Mouse (Mus musculus) CH12.LX (cell line): ENCODE results near the gene Minar1. TPM values are rescaled to one million over a fixed set of nuclear protein-coding genes. Genes with fewer than 3 reads are reported as not detected.
A peak's percentile ranks its signal among the peaks of the same experiment; 100 is the strongest.

Experiments
- DNase-seq: peaks from one replicate; pipeline ENCODE4 v3.0.0-alpha.2; 2013; ENCODE audit errors: extremely low read depth
- H3K27ac ChIP-seq: 2 replicates; pipeline ENCODE4 v1.5.1; 2012; ENCODE audit warnings: low read depth, mild to moderate bottlenecking, control low read depth, moderate library complexity; ENCODE audit not compliant: insufficient read depth
- H3K27me3 ChIP-seq: replicated peaks from 2 replicates; pipeline ENCODE3; 2012; ENCODE audit warnings: inconsistent platforms
- H3K36me3 ChIP-seq, 2 experiments: replicated peaks in 1 of 2; 2 replicates each; pipeline versions ENCODE3 to v1.6.1; 2012; ENCODE audit warnings: inconsistent platforms in 1 of 2, low read length in 1 of 2, mild to moderate bottlenecking in 1 of 2, mixed read lengths in 1 of 2, moderate library complexity in 1 of 2; ENCODE audit not compliant: control insufficient read depth in 1 of 2, insufficient read depth in 1 of 2
- H3K4me1 ChIP-seq, 2 experiments: 2 replicates each; pipeline ENCODE4 v1.6.1; 2012; ENCODE audit warnings: inconsistent platforms in 1 of 2, moderate library complexity in 1 of 2; ENCODE audit not compliant: insufficient read depth in 2 of 2, control insufficient read depth in 1 of 2
- H3K4me2 ChIP-seq: 2 replicates; pipeline ENCODE4 v1.6.1; 2012; ENCODE audit warnings: low read depth, mild to moderate bottlenecking, control low read depth; ENCODE audit not compliant: poor library complexity, insufficient read depth, severe bottlenecking
- H3K4me3 ChIP-seq, 3 experiments: fragments of 150-350 bp in 1 of 3; sonication (generic) in 1 of 3; replicated peaks in 1 of 3; 2 replicates each; pipeline versions ENCODE3 to v1.5.1; 2011 to 2012; ENCODE audit warnings: low read depth in 2 of 3, low read length in 2 of 3, mild to moderate bottlenecking in 2 of 3, moderate library complexity in 2 of 3, control low read depth in 1 of 3, improper control_type of control experiment in 1 of 3, inconsistent platforms in 1 of 3, mixed read lengths in 1 of 3; ENCODE audit not compliant: poor library complexity in 1 of 3
- H3K79me2 ChIP-seq: replicated peaks from 2 replicates; pipeline ENCODE4 v1.6.1; 2012; ENCODE audit warnings: mild to moderate bottlenecking, moderate library complexity; ENCODE audit not compliant: control insufficient read depth, poor library complexity, insufficient read depth, severe bottlenecking; ENCODE audit errors: extremely low read depth
- H3K9ac ChIP-seq: 2 replicates; pipeline ENCODE4 v1.6.1; 2012; ENCODE audit warnings: low read depth, mild to moderate bottlenecking, control low read depth, moderate library complexity; ENCODE audit not compliant: insufficient read depth
- H3K9me3 ChIP-seq: replicated peaks from 2 replicates; pipeline ENCODE3; 2012; ENCODE audit warnings: low read length, inconsistent platforms, mixed read lengths
- E2F4 ChIP-seq: IDR thresholded peaks from 2 replicates; pipeline ENCODE4 v1.6.1; 2011; ENCODE audit warnings: low read depth, low read length, improper control_type of control experiment; ENCODE audit not compliant: insufficient replicate concordance
- ELF1 ChIP-seq: IDR thresholded peaks from 2 replicates; pipeline ENCODE4 v1.6.1; 2014; ENCODE audit warnings: low read depth, mild to moderate bottlenecking, inconsistent platforms, low read length, improper control_type of control experiment
- EP300 ChIP-seq: IDR thresholded peaks from 2 replicates; pipeline ENCODE4 v1.6.1; 2011; ENCODE audit warnings: low read length, improper control_type of control experiment
- ETS1 ChIP-seq: conservative IDR thresholded peaks from 2 replicates; pipeline ENCODE4 v1.6.1; 2012; ENCODE audit warnings: low read depth, mild to moderate bottlenecking, inconsistent platforms, low read length, improper control_type of control experiment, moderate library complexity
- HCFC1 ChIP-seq: IDR thresholded peaks from 2 replicates; pipeline ENCODE4 v1.6.1; 2012; ENCODE audit warnings: low read depth, mild to moderate bottlenecking, inconsistent platforms, low read length, improper control_type of control experiment
- IRF4 ChIP-seq: IDR thresholded peaks from 2 replicates; pipeline ENCODE4 v1.6.1; 2014; ENCODE audit warnings: low read depth, mild to moderate bottlenecking, inconsistent platforms, low read length, improper control_type of control experiment
- JUND ChIP-seq: conservative IDR thresholded peaks from 2 replicates; pipeline ENCODE4 v1.6.1; 2011; ENCODE audit warnings: low read depth, low read length, improper control_type of control experiment
- KAT2A ChIP-seq: IDR thresholded peaks from 2 replicates; pipeline ENCODE4 v1.6.1; 2012; ENCODE audit warnings: low read length, improper control_type of control experiment, inconsistent platforms; ENCODE audit not compliant: insufficient replicate concordance
- MAX ChIP-seq: IDR thresholded peaks from 2 replicates; pipeline ENCODE4 v1.6.1; 2011; ENCODE audit warnings: low read length, improper control_type of control experiment
- MEF2A ChIP-seq: IDR thresholded peaks from 2 replicates; pipeline ENCODE4 v1.6.1; 2014; ENCODE audit warnings: low read depth, mild to moderate bottlenecking, inconsistent platforms, low read length, improper control_type of control experiment, borderline replicate concordance
- PAX5 ChIP-seq: IDR thresholded peaks from 2 replicates; pipeline ENCODE4 v1.6.1; 2012; ENCODE audit warnings: low read length, inconsistent platforms, mixed read lengths
- POLR2A ChIP-seq: IDR thresholded peaks from 2 replicates; pipeline ENCODE4 v1.6.1; 2011; ENCODE audit warnings: low read depth, mild to moderate bottlenecking, improper control_type of control experiment, low read length
- TBP ChIP-seq: conservative IDR thresholded peaks from 2 replicates; pipeline ENCODE4 v1.6.1; 2011; ENCODE audit warnings: low read depth, low read length, improper control_type of control experiment
- USF2 ChIP-seq: conservative IDR thresholded peaks from 2 replicates; pipeline ENCODE4 v1.6.1; 2011; ENCODE audit warnings: low read depth, low read length, improper control_type of control experiment
- ZC3H11A ChIP-seq: IDR thresholded peaks from 2 replicates; pipeline ENCODE4 v1.6.1; 2012; ENCODE audit warnings: low read depth, mild to moderate bottlenecking, inconsistent platforms, low read length, improper control_type of control experiment
- ZKSCAN1 ChIP-seq: IDR thresholded peaks from 2 replicates; pipeline ENCODE4 v1.6.1; 2012; ENCODE audit warnings: low read depth, inconsistent platforms, low read length, improper control_type of control experiment, borderline replicate concordance
- ZMIZ1 ChIP-seq: IDR thresholded peaks from 2 replicates; pipeline ENCODE4 v1.6.1; 2012; ENCODE audit warnings: low read depth, mild to moderate bottlenecking, inconsistent platforms, low read length, improper control_type of control experiment
- dilution Hi-C: fragments of 300-500 bp; cut with MboI; formaldehyde crosslinking; loops from 2 replicates; pipeline ENCODE4 v1.14.3; 2020; ENCODE audit warnings: low sequenced_read_pairs; ENCODE audit not compliant: extremely low pct_unique_long_range_greater_than_20kb, extremely low pct_ligation_motif_present
- in situ Hi-C: fragments of 300-500 bp; cut with MboI; formaldehyde crosslinking; loops from 3 replicates; pipeline ENCODE4 v1.14.3; 2019; ENCODE audit warnings: low sequenced_read_pairs, low pct_ligation_motif_present, low pct_unique_long_range_greater_than_20kb, mixed read lengths
- polyA plus RNA-seq: library from polyadenylated mRNA; unstranded; fragments of >175 nt; gene quantifications from 2 replicates; pipeline ENCODE4 v1.2.1, GENCODE M21; 2012; ENCODE audit warnings: low read depth; ENCODE audit not compliant: insufficient read length
- total RNA-seq, 2 experiments: library from RNA; depleted of rRNA; stranded (reverse); fragments of 300-350 nt in 1 of 2; fragments of >200 nt in 1 of 2; gene quantifications; 2 replicates each; pipeline ENCODE4 v1.2.3; 2012 to 2014

Minar1 gene
- total and polyA plus RNA-seq, 3 experiments: 0.25 TPM; not detected in 2

DNA sequence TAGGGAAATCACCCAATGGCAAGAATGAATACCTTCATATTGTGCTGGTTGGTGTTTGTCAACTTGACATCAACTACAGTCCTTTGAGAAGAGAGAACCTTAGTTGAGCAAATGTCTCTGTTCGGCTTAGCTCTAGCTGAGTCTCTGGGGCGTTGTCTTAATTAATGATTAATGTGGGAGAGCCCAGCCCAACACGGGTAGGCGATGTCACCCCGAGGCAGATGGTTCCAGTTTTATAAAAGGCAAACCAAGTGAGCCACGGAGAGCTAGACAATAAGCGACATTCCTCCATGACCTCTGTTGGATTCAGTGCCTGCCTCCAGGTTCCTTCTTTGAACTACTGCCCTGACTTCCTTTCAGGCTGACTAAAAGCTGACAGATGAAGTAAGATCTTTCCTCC is 15.6 kb downstream of the Minar1 start:
- H3K27me3 ChIP-seq: no peaks in the 10 kb centered on the region
- H3K4me3 ChIP-seq: no peak overlapping the region
- H3K4me2 ChIP-seq: no peak overlapping the region
- no peak overlapping the region for H3K27ac ChIP-seq
- no peak for TF ChIP-seq ZKSCAN1
- no peak for TF ChIP-seq PAX5
- TF ChIP-seq HCFC1: no peak
- TF ChIP-seq ZC3H11A: no peak
- no peak for TF ChIP-seq USF2
- no peak for TF ChIP-seq MAX
- no peak for TF ChIP-seq ELF1
- no peak for TF ChIP-seq EP300
- no peak for TF ChIP-seq KAT2A
- in situ Hi-C loops: no loop called here
- H3K9me3 ChIP-seq: no peaks in the 10 kb centered on the region
- peaks cover 2 to 4% of the 10 kb centered on the region in 2 experiments; a peak in 2 of 4 replicates for H3K4me1 ChIP-seq
- no peak for DNase-seq
- no peak overlapping the region for H3K9ac ChIP-seq
- dilution Hi-C loops: no loop called here
- no peaks in the 10 kb centered on the region for H3K79me2 ChIP-seq
- H3K36me3 ChIP-seq: no peaks in the 10 kb centered on the region

DNA sequence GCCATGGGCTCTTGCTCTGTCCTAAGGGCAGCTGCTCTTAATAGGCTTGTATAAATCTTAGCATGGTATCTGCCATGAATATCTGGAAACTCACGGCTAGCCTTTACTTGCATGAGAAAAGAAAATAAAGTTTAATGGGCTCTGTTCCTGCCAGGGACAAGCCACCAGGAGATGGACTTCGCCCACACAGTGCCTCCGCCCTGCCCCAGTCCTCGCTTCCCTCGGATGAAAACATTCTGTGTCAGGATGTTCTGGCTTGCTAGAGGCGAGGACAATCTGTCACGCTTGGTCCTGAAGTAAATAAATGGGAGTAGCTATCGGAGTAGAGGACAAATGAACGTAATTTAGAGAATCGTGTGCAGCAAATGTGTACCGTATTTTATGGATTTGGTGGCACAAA is 16.7 kb downstream of the Minar1 start:
- TF ChIP-seq ETS1 (no peak), ZMIZ1 (no peak), ZKSCAN1 (no peak), ELF1 (no peak), JUND (no peak), KAT2A (no peak), POLR2A (no peak)
- no peaks in the 10 kb centered on the region for H3K4me1 ChIP-seq
- no peaks in the 10 kb centered on the region for H3K9me3 ChIP-seq
- DNase-seq: no peak
- no peaks in the 10 kb centered on the region for H3K79me2 ChIP-seq
- no peak overlapping the region for H3K4me3 ChIP-seq
- no peaks in the 10 kb centered on the region for H3K27me3 ChIP-seq
- no peak overlapping the region for H3K27ac ChIP-seq
- no peak overlapping the region for H3K4me2 ChIP-seq
- H3K36me3 ChIP-seq: no peaks in the 10 kb centered on the region
- H3K9ac ChIP-seq: no peak overlapping the region
- in situ Hi-C loops (no loop called here), dilution Hi-C loops (no loop called here)

DNA sequence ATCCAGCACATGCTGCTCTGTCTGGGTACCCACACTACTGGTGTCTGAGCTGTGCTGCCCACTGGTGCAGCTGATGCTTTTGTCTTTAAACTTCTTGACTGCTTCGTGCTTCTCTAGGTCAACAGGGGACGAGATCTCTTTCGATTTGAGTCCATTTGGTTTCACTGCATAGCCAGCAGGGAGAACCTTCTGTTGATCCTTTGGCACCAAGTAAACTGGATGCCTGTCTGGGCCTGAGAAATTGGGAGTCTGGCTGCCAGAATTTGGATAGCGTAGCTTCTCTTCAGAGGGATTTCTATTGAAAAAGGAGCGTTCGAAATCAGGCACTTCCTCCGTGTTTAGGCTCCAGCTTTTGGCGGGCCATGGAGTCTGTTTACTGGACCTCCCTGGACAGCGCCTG is 21.0 kb downstream of the Minar1 start:
- Histone ChIP-seq H3K9me3 (no peaks in the 10 kb centered on the region), H3K4me2 (peak overlapping the region; percentile 10)
- TF ChIP-seq MEF2A (no peak), KAT2A (no peak), EP300 (no peak), POLR2A (no peak), E2F4 (no peak), ZC3H11A (no peak), IRF4 (no peak), USF2 (no peak), TBP (no peak)
- TF ChIP-seq, all 38 proteins: peak for 0
- Histone ChIP-seq H3K4me1 (no peaks in the 10 kb centered on the region), H3K27ac (no peak overlapping the region), H3K9ac (no peak overlapping the region), H3K79me2 (no peaks in the 10 kb centered on the region), H3K36me3 (no peaks in the 10 kb centered on the region), H3K4me3 (peak overlapping the region in 1 of 3 experiments; percentile 36), H3K27me3 (no peaks in the 10 kb centered on the region)
- dilution Hi-C loops: no loop called here
- in situ Hi-C loops: no loop called here
- no peak for DNase-seq
